Mouse (Mus musculus): ENCODE data around the gene Oasl2.
"Not testable (repeated sequence)": the region's sequence is repeated elsewhere in the genome, so short reads cannot be mapped to it uniquely, and the experiment has no call there.

Oasl2 gene

GRCm38 (mm10) chr5:114908598-114909305, 12.0 kb downstream of the Oasl2 start:
- in situ Hi-C loops (cut with MboI; ENCODE audit: low pct_unique_long_range_greater_than_20kb in 1 of 2, low sequenced_read_pairs in 2 of 2, unreplicated experiment in 1 of 2) = no loop called here

GRCm38 (mm10) chr5:114913686-114914085, 16.9 kb downstream of the Oasl2 start:
- in situ Hi-C loops (cut with MboI; ENCODE audit: low pct_unique_long_range_greater_than_20kb in 1 of 2, low sequenced_read_pairs in 2 of 2, unreplicated experiment in 1 of 2) = no loop called here

GRCm38 (mm10) chr5:114914855-114915254, 18.1 kb downstream of the Oasl2 start:
- in situ Hi-C loops (cut with MboI; ENCODE audit: low pct_unique_long_range_greater_than_20kb in 1 of 2, low sequenced_read_pairs in 2 of 2, unreplicated experiment in 1 of 2) = no loop called here

GRCm38 (mm10) chr5:114915854-114916253, 19.1 kb downstream of the Oasl2 start:
- in situ Hi-C loops (cut with MboI; ENCODE audit: low pct_unique_long_range_greater_than_20kb in 1 of 2, low sequenced_read_pairs in 2 of 2, unreplicated experiment in 1 of 2) = no loop called here

- in situ Hi-C loops (cut with MboI; ENCODE audit: low pct_unique_long_range_greater_than_20kb in 1 of 2, low sequenced_read_pairs in 2 of 2, unreplicated experiment in 1 of 2) = no loop called here
These were observed 20.0 kb downstream of the Oasl2 start for GRCm38 (mm10) chr5:114916777-114917176.

- in situ Hi-C loops (cut with MboI; ENCODE audit: low pct_unique_long_range_greater_than_20kb in 1 of 2, low sequenced_read_pairs in 2 of 2, unreplicated experiment in 1 of 2) = not testable (repeated sequence)
These were observed 20.6 kb downstream of the Oasl2 start for GRCm38 (mm10) chr5:114917357-114917756.

- in situ Hi-C loops (cut with MboI; ENCODE audit: low pct_unique_long_range_greater_than_20kb in 1 of 2, low sequenced_read_pairs in 2 of 2, unreplicated experiment in 1 of 2) = no loop called here
These were observed 25.0 kb downstream of the Oasl2 start for GRCm38 (mm10) chr5:114921551-114922365.

- in situ Hi-C loops (cut with MboI; ENCODE audit: low pct_unique_long_range_greater_than_20kb in 1 of 2, low sequenced_read_pairs in 2 of 2, unreplicated experiment in 1 of 2) = no loop called here
These were observed 25.6 kb downstream of the Oasl2 start for GRCm38 (mm10) chr5:114922366-114922731.

- in situ Hi-C loops (cut with MboI; ENCODE audit: low pct_unique_long_range_greater_than_20kb in 1 of 2, low sequenced_read_pairs in 2 of 2, unreplicated experiment in 1 of 2) = no loop called here
These were observed 26.3 kb downstream of the Oasl2 start, which contains the start of gene Oasl1 for GRCm38 (mm10) chr5:114922998-114923473. Gene Oasl1 (plus strand): TSS chr5:114923240.

- in situ Hi-C loops (cut with MboI; ENCODE audit: low pct_unique_long_range_greater_than_20kb in 1 of 2, low sequenced_read_pairs in 2 of 2, unreplicated experiment in 1 of 2) = no loop called here
These were observed 29.5 kb downstream of the Oasl2 start for GRCm38 (mm10) chr5:114926153-114926684.

GRCm38 (mm10) chr5:114926753-114927152, 30.0 kb downstream of the Oasl2 start:
- in situ Hi-C loops (cut with MboI; ENCODE audit: low pct_unique_long_range_greater_than_20kb in 1 of 2, low sequenced_read_pairs in 2 of 2, unreplicated experiment in 1 of 2) = no loop called here

GRCm38 (mm10) chr5:114931626-114932025, 34.9 kb downstream of the Oasl2 start:
- in situ Hi-C loops (cut with MboI; ENCODE audit: low pct_unique_long_range_greater_than_20kb in 1 of 2, low sequenced_read_pairs in 2 of 2, unreplicated experiment in 1 of 2) = no loop called here

- in situ Hi-C loops (cut with MboI; ENCODE audit: low pct_unique_long_range_greater_than_20kb in 1 of 2, low sequenced_read_pairs in 2 of 2, unreplicated experiment in 1 of 2) = no loop called here
These were observed 36.5 kb downstream of the Oasl2 start for GRCm38 (mm10) chr5:114933206-114933605.

GRCm38 (mm10) chr5:114935838-114936237, 39.1 kb downstream of the Oasl2 start:
- in situ Hi-C loops (cut with MboI; ENCODE audit: low pct_unique_long_range_greater_than_20kb in 1 of 2, low sequenced_read_pairs in 2 of 2, unreplicated experiment in 1 of 2) = no loop called here

- in situ Hi-C loops (cut with MboI; ENCODE audit: low pct_unique_long_range_greater_than_20kb in 1 of 2, low sequenced_read_pairs in 2 of 2, unreplicated experiment in 1 of 2) = not testable (repeated sequence)
These were observed 44.4 kb downstream of the Oasl2 start for GRCm38 (mm10) chr5:114941138-114941537.

GRCm38 (mm10) chr5:114942074-114942765, 45.5 kb downstream of the Oasl2 start, which contains the start of gene 2210016L21Rik:
Gene 2210016L21Rik (plus strand): TSS chr5:114942158.
- in situ Hi-C loops (cut with MboI; ENCODE audit: low pct_unique_long_range_greater_than_20kb in 1 of 2, low sequenced_read_pairs in 2 of 2, unreplicated experiment in 1 of 2) = no loop called here

GRCm38 (mm10) chr5:114942766-114943130, 46.0 kb downstream of the Oasl2 start:
- in situ Hi-C loops (cut with MboI; ENCODE audit: low pct_unique_long_range_greater_than_20kb in 1 of 2, low sequenced_read_pairs in 2 of 2, unreplicated experiment in 1 of 2) = no loop called here

GRCm38 (mm10) chr5:114945072-114945471, 48.3 kb downstream of the Oasl2 start:
- in situ Hi-C loops (cut with MboI; ENCODE audit: low pct_unique_long_range_greater_than_20kb in 1 of 2, low sequenced_read_pairs in 2 of 2, unreplicated experiment in 1 of 2) = no loop called here

GRCm38 (mm10) chr5:114948891-114949290, 52.2 kb downstream of the Oasl2 start:
- in situ Hi-C loops (cut with MboI; ENCODE audit: low pct_unique_long_range_greater_than_20kb in 1 of 2, low sequenced_read_pairs in 2 of 2, unreplicated experiment in 1 of 2) = no loop called here

Data from mouse embryonic stem cell (cell line).